Mouse (Mus musculus) intestine, embryonic 14.5 days (tissue): ENCODE data around the gene Mrpl42. TPM values are rescaled to one million over a fixed set of nuclear protein-coding genes. Genes with fewer than 3 reads are reported as not detected.

Source experiments
- ATAC-seq: fragments of 200-750 bp; cut with Nextera tagmentation; replicated peaks from 2 replicates; pipeline ENCODE4 v1.8.0; 2017; ENCODE audit warnings: low read depth, moderate number of reproducible peaks, moderate TSS enrichment, moderate library complexity; ENCODE audit not compliant: low FRiP score, low TSS enrichment
- DNase-seq: peaks from one replicate; pipeline ENCODE4 v3.0.0-alpha.2; 2018; ENCODE audit warnings: low spot score
- H3K27ac ChIP-seq: fragments of 300-500 bp; sonication (generic); 2 replicates; pipeline ENCODE4 v1.5.1; 2014; ENCODE audit warnings: low read depth, mild to moderate bottlenecking, control low read depth
- H3K27me3 ChIP-seq: fragments of 300-500 bp; sonication (generic); replicated peaks from 2 replicates; pipeline ENCODE4 v1.6.1; 2014; ENCODE audit warnings: low read length, control low read depth; ENCODE audit not compliant: control insufficient read depth, insufficient read depth
- H3K36me3 ChIP-seq: fragments of 300-500 bp; sonication (generic); 2 replicates; pipeline ENCODE4 v1.6.1; 2014; ENCODE audit warnings: low read length, control low read depth; ENCODE audit not compliant: control insufficient read depth, insufficient read depth
- H3K4me1 ChIP-seq: fragments of 300-500 bp; sonication (generic); replicated peaks from 2 replicates; pipeline ENCODE4 v1.6.1; 2014; ENCODE audit warnings: low read length, control low read depth, mixed read lengths; ENCODE audit not compliant: control insufficient read depth, insufficient read depth
- H3K4me2 ChIP-seq: fragments of 300-500 bp; sonication (generic); 2 replicates; pipeline ENCODE4 v1.6.1; 2014; ENCODE audit warnings: low read length
- H3K4me3 ChIP-seq: fragments of 300-500 bp; sonication (generic); 2 replicates; pipeline ENCODE4 v1.5.1; 2014; ENCODE audit warnings: low read depth, low read length, control low read depth, mixed read lengths
- H3K9ac ChIP-seq: fragments of 300-500 bp; sonication (generic); 2 replicates; pipeline ENCODE4 v1.6.1; 2014; ENCODE audit warnings: mild to moderate bottlenecking, low read length
- H3K9me3 ChIP-seq: fragments of 300-500 bp; sonication (generic); 2 replicates; pipeline ENCODE4 v1.6.1; 2016; ENCODE audit warnings: low read length, control low read depth; ENCODE audit not compliant: control insufficient read depth
- WGBS: fragments of 180-500 bp; shearing (Covaris S2); extraction: QIAGEN DNeasy Blood & Tissue Kit; methylation state at CpG from one replicate; pipeline ENCODE4 v1.1.7; 2014; 5-methylcytosine and 5-hydroxymethylcytosine counted together
- polyA plus RNA-seq: library from polyadenylated mRNA; unstranded; fragments of >200 nt; fragmentation: Nextera tagmentation; extraction: Ambion mirVana; gene quantifications from 2 replicates; pipeline ENCODE4 v1.2.1, GENCODE M21; 2014

The Mrpl42 gene
- polyA plus RNA-seq, 1 experiment from 2014 or later, result 384 TPM

DNA sequence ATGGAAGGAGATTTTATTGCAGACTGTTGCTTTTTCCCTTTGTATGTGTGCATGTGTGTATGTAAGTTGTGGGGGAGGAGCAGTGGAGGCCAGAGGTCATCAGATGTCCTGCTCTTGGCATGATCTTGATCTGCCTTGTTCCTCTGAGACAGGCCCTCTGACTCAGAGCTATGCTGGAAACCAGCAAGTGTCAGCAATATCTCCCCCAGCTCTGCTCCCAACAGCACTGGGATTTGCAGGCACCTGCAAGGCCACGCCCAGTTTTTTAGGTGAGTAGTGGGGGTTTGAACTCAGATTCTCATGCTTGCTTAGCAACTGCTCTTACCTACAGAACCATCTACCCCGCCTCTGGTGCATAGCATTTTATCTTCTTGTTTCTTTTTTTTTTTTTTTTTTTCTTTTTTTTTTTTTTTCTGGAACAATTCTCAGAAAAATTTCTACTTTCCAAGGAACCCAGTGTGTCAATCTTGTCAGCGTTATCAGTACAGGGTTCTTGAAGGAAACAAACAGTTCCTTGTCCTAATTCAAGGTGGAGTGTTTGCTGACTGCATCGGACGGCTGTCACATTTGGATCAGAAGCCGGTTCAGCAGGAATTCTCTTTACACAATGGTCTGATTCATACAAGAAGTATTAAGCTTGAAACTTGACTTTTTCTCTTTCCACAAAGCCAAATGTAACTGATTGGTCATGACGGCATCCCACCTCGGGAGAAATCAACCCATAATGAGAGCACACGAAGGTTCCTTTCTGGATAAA, 43.5 kb downstream of the Mrpl42 start:
- no peak overlapping the region for H3K4me2 ChIP-seq

DNA sequence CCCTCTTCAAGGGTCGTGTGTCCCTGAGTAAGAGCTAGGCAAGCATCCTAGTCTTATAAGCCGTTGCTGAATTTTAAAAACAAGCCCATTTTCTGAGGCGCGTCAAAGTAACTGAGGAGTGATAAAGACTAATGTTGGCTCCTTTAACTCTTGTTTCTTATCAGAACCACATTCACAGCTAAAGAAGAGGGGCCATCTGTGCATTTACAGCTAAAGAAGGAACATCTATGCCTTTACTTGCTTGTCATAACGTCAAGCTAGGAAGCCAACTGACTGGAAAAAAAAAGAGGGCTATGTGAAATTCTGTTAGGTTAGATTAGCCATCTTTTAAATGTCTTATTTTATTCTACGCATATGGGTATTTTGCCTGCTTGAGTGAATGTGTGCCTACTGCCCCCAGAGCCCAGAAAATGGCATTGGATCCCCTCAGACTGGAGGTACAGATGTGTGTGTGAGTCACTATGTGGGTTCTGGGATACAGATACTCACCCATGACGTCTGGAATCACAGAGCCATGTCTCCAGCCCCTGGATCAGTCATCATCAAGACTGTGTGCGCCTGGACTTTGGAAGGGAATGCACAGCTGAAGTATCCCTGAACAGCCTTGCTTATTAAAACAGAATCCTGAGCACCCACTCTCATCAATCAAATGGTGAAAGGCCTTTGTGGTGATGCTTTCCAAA, 44.2 kb downstream of the Mrpl42 start:
- DNase-seq, result no peak
- Histone ChIP-seq H3K9me3 (no peaks in the 10 kb centered on the region), H3K27ac (no peak overlapping the region), H3K4me3 (no peak overlapping the region), H3K9ac (no peak overlapping the region), H3K27me3 (no peaks in the 10 kb centered on the region), H3K36me3 (no peaks in the 10 kb centered on the region), H3K4me1 (no peaks in the 10 kb centered on the region), H3K4me2 (no peak overlapping the region)
- WGBS, result 81% methylated on average over 8 of the region's 8 CpGs
- no peak for ATAC-seq

More for the DNA sequence above, 43.5 kb downstream of the Mrpl42 start:
- no peaks in the 10 kb centered on the region for H3K27me3 ChIP-seq
- no peak overlapping the region for H3K9ac ChIP-seq
- no peaks in the 10 kb centered on the region for H3K9me3 ChIP-seq
- H3K36me3 ChIP-seq, result no peaks in the 10 kb centered on the region
- H3K4me1 ChIP-seq, result no peaks in the 10 kb centered on the region
- WGBS, result 76% methylated on average over 9 of the region's 9 CpGs
- DNase-seq (no peak), ATAC-seq (no peak)
- H3K27ac ChIP-seq, result no peak overlapping the region
- H3K4me3 ChIP-seq, result no peak overlapping the region

DNA sequence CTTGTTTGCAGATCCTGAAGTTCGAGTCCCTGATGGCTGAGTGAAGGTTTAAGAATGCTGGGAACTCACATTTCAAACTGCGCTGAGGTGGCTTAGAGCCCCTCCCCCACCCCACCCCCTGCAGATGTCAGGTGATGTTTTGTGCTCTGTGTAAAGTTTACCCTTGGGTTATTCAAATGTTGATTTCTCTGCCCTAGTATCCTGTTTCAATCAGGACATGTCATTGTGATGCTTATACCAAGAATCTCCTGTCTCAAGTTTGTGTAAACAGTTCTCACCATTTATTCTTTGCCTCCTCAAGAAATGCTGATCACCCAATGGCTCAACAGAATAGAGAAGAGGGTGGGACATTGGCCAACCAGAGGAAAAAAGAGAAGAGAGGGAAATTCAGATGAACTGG, 45.6 kb downstream of the Mrpl42 start:
- Histone ChIP-seq H3K36me3 (no peaks in the 10 kb centered on the region), H3K27ac (no peak overlapping the region), H3K4me1 (no peaks in the 10 kb centered on the region), H3K4me3 (no peak overlapping the region), H3K9ac (no peak overlapping the region), H3K27me3 (no peaks in the 10 kb centered on the region), H3K9me3 (no peaks in the 10 kb centered on the region), H3K4me2 (no peak overlapping the region)
- no peak for ATAC-seq
- DNase-seq, result no peak
- 57% methylated on average over 2 of the region's 2 CpGs for WGBS

DNA sequence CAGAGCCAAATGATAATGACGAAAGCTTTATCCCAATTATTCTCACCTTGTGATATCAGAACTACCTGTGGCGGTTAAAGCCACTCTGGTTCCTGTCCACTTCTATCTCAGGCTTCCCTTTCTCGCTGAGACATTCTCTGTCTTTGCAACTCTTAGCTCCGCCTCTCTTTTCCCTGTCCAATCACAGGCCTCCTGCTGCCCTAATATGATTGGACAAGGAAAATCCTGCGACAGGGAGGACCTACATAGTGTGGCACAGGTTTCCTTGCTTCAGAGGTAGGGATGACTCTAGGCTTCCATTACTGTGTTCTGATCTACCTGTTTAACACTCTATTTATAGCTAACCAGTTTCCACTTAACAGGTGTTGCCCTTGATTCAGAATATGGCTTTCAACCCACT, 48.5 kb downstream of the Mrpl42 start:
- 83% methylated on average over 5 of the region's 5 CpGs for WGBS

DNA sequence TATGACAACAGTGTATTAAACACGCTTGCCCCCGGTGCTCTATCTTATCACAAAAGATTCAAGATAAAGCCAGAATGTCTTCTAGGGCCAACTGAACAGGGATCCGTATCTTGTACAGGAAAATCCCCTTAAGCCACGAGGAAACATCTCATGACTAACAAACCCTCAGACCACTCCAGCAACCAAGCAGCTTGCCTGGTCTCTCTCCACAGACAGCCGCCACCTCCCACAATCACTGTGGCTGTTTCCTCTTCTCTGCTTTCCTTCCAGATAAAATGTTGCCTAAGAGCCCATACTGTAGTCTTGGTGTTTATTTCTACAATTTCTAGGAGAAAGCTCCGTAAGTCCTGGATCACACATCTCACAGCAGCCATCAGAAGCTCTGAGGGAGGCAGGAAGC, 52.7 kb downstream of the Mrpl42 start:
- no peak overlapping the region for H3K4me3 ChIP-seq
- DNase-seq, result no peak
- H3K9ac ChIP-seq, result no peak overlapping the region
- ATAC-seq, result no peak
- 71% methylated on average over 6 of the region's 6 CpGs for WGBS
- H3K27me3 ChIP-seq, result no peaks in the 10 kb centered on the region
- H3K4me2 ChIP-seq, result no peak overlapping the region
- H3K4me1 ChIP-seq, result no peaks in the 10 kb centered on the region
- H3K36me3 ChIP-seq, result no peaks in the 10 kb centered on the region
- no peak overlapping the region for H3K27ac ChIP-seq
- H3K9me3 ChIP-seq, result no peaks in the 10 kb centered on the region

More for the DNA sequence above, 48.5 kb downstream of the Mrpl42 start:
- Histone ChIP-seq H3K4me1 (no peaks in the 10 kb centered on the region), H3K4me3 (no peak overlapping the region), H3K4me2 (no peak overlapping the region), H3K27me3 (no peaks in the 10 kb centered on the region), H3K27ac (no peak overlapping the region), H3K36me3 (no peaks in the 10 kb centered on the region), H3K9me3 (no peaks in the 10 kb centered on the region), H3K9ac (no peak overlapping the region)
- ATAC-seq (no peak), DNase-seq (no peak)

DNA sequence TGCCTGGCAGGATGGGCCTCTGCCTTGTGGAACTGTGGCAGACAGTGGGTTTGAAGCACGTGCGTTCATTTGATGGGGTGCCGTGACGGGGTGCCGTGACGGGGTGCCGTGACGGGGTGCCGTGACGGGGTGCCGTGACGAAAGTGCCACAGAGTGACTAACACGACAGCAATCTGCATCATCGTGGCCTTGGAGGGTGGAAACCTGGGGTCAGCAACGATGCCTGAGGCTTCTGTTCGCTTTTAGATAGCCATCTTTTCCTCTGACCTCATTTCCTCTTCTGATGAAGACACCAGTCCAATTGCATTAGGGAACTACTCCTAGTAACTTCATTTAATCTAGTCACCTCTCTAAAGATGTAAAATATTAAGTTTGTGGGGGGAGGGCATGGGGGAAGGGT, 53.8 kb downstream of the Mrpl42 start:
- H3K27ac ChIP-seq, result no peak overlapping the region
- H3K27me3 ChIP-seq, result no peaks in the 10 kb centered on the region
- DNase-seq (no peak), ATAC-seq (no peak)
- H3K9ac ChIP-seq, result no peak overlapping the region
- H3K4me3 ChIP-seq, result no peak overlapping the region
- H3K4me1 ChIP-seq, result no peaks in the 10 kb centered on the region
- WGBS, result 93% methylated on average over 16 of the region's 16 CpGs
- no peaks in the 10 kb centered on the region for H3K36me3 ChIP-seq
- no peak overlapping the region for H3K4me2 ChIP-seq
- no peaks in the 10 kb centered on the region for H3K9me3 ChIP-seq

DNA sequence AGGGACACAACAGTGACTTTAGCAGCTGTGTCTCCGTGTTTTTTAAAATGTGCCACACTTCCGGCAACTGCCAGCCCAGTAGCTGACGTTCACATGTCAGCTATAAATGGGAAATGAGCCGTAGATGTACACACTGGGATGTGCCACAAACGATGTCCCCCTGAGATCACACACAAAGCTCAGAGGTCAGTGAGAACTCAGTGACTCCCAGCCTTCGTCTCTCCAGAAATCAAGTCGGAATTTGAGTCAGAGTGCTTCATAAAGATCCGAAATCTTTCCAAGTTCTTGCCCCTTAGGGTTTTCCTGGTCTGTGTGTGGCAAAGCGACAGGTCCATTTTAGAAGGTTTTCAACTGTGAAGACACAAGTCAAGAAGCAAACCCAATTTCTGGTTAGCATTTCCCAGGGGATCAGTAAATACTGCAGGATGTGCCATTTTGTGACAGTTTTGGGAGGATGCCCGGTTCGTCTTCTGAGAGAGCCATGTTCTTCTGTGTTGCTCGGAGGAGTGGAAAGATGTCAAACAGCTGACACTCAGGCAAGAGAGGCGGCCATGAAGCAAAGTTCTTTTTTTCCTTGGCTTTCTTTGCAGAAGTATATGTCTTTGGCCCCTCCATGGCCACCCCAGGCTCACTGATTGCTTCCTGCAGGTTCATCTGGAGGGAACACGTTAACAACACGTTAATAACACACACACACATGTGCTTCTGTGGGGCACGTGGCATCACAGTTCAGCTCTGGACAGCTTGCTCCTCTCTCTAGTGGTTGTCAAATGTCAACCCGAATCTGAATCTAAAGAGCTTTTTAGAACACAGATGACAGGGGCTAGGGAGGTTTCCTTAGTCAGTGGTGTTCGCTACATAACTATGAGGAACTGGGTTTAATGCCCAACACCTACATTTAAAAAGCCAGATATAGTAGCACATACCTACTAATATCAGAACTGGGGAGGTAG, 56.4 kb downstream of the Mrpl42 start:
- DNase-seq (no peak), ATAC-seq (no peak)
- Histone ChIP-seq H3K9ac (no peak overlapping the region), H3K4me3 (no peak overlapping the region), H3K36me3 (no peaks in the 10 kb centered on the region), H3K4me2 (no peak overlapping the region), H3K27me3 (no peaks in the 10 kb centered on the region), H3K4me1 (no peaks in the 10 kb centered on the region), H3K9me3 (no peaks in the 10 kb centered on the region), H3K27ac (no peak overlapping the region)
- WGBS, result 77% methylated on average over 18 of the region's 18 CpGs

DNA sequence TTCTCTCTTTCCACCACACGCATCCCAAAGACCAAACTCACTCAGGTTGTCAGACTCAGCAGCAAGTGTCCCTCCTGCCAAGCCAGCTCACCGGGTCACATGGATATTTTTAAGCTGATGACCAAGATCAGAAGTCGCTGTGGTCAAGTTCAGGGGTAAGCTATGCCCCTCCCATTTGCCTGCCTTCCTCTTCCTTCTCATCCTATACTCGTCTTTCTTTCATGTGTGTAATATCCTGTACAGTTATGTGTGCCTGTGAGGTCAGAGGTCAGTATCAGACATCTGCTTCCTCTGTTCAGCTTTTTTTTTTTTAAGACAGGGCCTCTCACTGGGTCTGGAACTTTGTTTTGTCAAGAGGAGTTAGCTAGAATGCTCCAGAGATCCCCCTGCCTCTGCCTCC, 59.4 kb downstream of the Mrpl42 start:
- Histone ChIP-seq H3K4me3 (no peak overlapping the region), H3K27me3 (no peaks in the 10 kb centered on the region), H3K27ac (no peak overlapping the region), H3K36me3 (no peaks in the 10 kb centered on the region), H3K9ac (no peak overlapping the region), H3K4me2 (no peak overlapping the region), H3K4me1 (no peaks in the 10 kb centered on the region), H3K9me3 (no peaks in the 10 kb centered on the region)
- ATAC-seq (no peak), DNase-seq (no peak)
- 70% methylated on average over 4 of the region's 4 CpGs for WGBS
